Mouse (Mus musculus): ENCODE measurements around the gene Arhgap6. TPM values are rescaled to one million over a fixed set of nuclear protein-coding genes. Genes with fewer than 3 reads are reported as not detected.

The Arhgap6 gene
- total RNA-seq, 2 experiments from 2014 or later, result 2.3 to 2.8 TPM

DNA sequence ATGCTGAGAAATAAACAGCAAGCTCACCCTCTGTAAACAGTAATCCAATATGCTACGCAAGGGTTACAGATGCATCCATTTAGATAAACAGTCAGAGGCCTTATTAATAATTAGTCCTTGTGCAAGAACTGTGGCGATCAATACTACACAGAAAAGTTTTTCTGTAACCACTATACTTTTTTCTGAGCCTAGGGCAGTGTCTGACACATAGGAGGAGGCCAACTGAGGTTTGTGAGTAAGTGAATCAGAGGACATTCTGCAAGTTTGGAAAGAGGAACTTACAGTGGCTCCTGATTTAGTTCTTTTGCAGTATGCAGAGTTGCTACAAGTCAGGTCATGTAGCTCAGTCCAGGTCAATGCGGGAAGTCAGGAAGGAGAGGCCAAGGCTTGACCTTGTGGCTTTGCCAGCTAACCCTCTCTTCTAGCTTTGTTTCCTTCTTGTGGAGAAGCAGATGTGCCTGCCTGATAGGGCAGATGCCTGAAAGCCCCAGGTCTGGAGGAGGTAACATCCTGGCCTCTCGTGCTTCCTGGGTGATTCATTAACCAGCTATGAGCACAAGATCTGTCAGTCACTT is 311.2 kb downstream of the Arhgap6 start:
- DNase-seq, result no peak
- intact Hi-C loops (cut with DNase I), result no loop called here

DNA sequence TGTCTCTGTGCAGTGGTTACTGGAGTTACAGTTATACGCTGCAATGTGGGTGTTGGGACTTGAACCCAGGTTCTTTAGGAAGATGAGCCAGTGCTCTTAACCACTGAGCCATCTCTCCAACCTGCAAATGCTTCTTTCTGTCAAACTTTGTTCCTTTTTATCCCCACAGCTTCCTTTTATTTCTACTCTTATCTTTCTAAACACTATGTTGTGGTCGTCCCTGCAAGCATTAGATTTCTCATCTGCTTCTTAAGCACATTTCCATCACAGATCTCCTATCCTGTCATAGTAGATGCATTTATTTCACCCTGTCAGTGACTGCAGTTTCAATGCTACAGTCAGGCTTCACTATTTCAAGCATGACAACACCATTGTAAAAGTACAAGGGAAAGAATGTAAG is 312.5 kb downstream of the Arhgap6 start:
- intact Hi-C loops (cut with DNase I), result no loop called here
- DNase-seq, result no peak

DNA sequence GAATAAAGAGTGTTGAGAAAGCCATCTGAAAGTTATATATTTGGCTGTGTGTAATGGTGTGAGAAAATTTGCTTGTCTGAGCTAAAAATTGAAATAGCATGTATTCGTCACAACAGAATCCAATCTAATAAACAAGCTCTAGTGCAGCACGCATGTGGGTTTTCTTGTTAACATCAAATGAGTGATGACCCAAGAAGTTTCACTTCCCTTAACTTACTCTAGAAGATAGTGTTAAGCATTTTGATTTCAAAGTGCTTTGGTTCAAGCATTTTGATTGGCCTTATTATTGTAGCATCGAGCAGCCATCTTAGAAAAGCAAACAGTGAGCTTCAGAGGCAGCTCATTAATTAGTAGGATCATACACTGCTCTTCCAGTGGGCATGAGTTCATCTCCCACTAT is 315.1 kb downstream of the Arhgap6 start:
- intact Hi-C loops (cut with DNase I), result no loop called here
- DNase-seq, result no peak

DNA sequence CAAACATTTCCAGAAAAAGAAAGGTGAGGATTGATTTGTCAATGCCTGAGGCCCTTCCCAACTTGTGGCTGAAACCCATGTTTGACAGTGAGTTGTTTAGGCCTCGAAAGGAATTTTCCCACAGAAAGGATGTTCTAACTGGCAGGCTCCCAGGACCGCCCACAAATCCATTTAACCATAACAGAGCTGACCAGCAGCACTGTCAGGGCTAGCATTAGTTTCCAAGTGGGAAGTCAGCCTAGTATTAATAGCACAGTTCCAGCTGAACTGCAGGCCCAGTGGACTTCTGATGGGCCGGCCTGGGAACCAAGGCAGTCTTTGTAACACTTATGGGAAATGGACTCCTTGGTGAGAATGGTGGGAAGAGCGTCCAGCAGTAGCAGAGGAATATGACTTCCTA is 317.8 kb downstream of the Arhgap6 start:
- DNase-seq, result peak; percentile 17 to 42
- intact Hi-C loops (cut with DNase I), result no loop called here

DNA sequence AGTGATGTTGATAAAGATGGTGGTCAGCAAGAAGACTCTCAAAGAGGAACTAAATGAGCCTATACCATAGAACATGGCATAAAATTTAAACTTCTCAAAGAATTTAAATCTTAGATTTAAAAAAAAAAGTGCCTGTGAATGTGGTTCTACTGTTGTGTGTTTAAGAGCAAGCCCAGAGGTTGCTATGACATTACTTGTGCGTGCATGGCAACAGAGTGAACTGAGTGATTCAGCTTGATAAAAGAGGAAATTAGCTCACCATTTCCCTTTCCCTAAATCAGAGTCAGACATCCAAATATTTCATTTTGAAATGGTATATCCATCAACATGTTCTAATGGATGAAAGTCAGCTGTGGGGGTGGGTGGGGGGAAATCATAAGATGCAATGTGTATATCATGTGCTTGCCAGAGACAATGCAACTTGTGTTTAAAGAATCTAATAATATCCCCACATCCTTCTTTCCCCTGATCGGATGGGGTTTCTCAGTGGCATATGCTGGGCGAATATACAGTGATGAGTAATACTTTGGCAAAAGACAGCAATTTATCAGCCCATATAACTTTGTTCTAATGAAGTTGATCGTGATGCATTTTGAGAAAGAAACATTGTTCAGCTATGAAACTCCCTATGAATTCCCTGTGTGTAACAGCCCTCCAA is 328.3 kb downstream of the Arhgap6 start:
- DNase-seq, result no peak
- intact Hi-C loops (cut with DNase I), result no loop called here

DNA sequence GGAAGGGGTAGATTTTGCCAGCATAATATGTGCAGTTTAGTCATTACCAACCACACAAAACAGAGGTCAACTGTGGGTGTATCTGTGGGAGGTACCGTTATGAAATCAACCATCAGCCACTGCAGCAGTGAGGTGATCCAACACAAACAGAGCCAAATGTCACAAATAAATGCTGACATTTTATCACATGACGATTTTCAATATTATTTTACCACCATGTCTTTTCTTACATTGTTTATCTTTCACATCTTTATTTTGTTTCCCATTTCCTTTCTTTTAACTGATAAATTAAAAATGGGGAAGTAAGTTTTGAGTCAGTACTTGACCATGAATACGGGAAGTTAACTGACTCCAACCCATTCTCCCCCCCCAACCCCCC is 328.9 kb downstream of the Arhgap6 start:
- DNase-seq, result no peak
- intact Hi-C loops (cut with DNase I), result no loop called here

DNA sequence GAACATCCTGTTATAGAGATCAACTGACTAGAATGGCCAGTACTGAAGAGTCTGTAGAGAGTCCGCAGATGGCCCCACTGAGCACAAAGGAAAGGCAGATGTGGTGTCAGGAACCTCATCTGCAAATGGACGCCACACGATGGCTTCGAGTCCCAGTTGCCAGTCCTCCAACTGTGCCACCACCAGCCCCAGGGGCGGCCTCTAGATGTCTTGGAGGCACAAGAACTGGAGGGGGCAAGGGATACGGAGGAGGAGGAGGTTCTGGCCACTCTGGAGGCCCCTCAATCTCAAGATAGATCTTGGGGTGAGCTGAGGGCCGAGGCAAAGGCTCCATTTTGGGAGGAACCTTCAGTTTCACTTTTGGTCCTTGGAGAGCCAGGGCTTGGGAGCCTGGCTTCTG is 344.9 kb downstream of the Arhgap6 start:
- intact Hi-C loops (cut with DNase I), result no loop called here
- no peak for DNase-seq

DNA sequence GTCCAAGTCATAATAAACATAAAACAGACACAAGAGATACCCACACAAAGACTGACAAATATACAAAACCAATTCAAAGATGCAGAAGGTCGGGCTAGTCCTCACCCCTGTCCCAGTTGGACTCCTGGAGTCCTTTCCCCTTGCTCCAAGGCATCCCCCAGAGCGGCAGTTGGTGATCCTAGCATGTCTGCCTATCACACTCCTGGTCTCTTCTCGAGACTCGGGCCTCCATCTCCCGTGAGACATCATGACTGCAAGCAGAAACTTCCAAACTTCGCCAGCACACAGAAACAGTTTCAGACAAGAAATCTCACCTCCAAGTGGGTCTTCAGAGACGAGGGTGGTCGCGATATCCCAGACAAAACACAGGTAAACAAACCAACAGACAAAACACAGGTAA is 345.6 kb downstream of the Arhgap6 start:
- no peak for DNase-seq
- intact Hi-C loops (cut with DNase I), result no loop called here

DNA sequence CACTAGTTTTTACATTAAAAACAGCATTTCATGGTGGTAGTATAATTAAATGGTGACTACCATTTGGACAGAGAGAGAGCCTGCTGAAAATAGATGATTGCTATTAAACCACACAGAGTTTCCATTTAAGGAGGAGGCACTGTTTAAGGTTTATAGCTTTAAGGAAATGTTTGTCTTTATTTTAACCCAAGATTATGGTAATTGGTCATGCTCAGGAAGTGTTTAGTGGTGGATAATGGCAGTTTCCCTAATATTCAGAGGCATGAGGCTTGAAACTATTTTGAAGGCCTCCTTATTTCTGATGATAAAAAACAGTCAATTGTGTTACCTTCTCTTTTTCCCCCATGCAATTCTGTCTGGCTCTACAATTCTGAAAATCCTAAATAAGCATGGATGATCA is 358.9 kb downstream of the Arhgap6 start:
- intact Hi-C loops (cut with DNase I), result loop anchor here (1.0 kb wide), 1 partner anchor 17 kb away; no protein-coding TSS in a partner anchor
- no peak for DNase-seq

DNA sequence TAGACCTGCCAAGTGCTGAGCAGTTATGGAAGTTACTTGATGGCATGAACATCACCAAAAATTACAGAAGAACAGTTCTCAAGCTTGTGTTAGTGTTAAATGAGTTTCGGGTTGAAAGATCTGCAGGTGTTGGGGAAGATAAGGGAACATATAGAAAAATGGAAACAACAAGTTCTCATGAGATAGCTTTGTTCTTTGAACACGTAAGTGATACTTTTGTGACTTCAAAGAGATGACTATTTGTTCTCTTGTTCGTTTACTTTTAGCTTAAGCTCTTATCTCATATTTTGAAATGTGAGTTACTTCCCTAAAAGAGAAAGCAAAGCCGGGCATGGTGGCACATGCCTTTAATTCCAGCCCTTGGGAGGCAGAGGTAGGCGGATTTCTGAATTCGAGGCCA is 363.5 kb downstream of the Arhgap6 start:
- intact Hi-C loops (cut with DNase I), result no loop called here

DNA sequence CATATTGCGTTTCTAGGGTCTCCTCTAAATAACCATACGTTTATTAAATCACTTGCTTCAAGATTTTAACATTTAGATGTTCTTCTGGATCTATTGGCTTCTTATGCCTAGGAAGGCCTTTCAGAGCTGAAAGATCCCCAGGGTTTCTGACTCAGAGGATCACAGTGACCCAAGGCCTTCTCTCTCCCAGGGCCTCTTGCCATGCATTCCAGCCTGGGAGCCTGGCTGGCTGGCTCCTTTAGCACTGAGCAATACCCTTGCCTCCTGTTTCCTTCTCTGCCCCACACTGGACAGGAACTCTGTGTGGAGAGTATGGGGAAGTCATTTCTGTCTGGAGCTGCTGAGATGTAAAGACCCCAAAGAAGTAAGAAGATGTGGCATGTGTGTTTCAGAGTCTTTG is 376.1 kb downstream of the Arhgap6 start:
- intact Hi-C loops (cut with DNase I), result loop anchor here (1.0 kb wide), 1 partner anchor 18 kb away; no protein-coding TSS in a partner anchor
- DNase-seq, result no peak

More for the DNA sequence above, 363.5 kb downstream of the Arhgap6 start:
- no peak for DNase-seq

DNA sequence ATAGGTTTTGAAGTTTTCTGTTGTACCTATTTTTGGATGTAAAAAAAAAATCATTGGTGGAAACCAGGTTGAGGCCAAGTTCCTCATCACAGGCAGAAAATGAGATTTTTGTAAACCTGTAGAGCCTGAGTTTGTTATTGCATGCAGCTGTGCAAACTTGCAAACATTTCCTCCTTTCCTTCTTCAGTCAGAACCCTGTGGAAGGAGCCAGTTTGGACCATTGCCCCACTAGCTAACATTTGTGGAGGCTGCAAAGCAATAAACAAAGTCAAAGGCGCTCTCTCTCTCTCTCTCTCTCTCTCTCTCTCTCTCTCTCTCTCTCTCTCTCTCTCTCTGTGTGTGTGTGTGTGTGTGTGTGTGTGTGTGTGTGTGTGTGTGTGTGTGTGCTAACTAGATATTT is 378.9 kb downstream of the Arhgap6 start:
- intact Hi-C loops (cut with DNase I), result no loop called here
- peak in 1 of 2 experiments; percentile 22 for DNase-seq

DNA sequence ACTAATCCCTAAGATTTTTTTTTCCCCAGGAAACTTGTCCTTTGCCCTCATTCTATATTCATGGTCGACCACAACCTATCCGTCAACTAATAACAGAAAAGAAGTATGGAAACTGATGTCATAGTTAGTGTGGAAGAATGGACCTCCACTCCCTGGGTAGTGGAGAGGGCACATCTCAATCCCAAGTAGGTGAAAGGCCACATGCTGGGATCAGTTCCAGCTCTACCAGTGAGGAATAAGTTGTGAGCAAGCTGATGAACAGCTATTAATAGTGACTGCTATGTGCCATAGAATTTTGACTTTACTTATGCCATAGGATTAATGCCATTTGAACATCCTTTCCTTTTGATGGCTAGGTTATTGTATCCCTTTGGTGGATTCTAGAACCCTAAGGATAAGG is 383.7 kb downstream of the Arhgap6 start:
- DNase-seq, result no peak
- intact Hi-C loops (cut with DNase I), result no loop called here

DNA sequence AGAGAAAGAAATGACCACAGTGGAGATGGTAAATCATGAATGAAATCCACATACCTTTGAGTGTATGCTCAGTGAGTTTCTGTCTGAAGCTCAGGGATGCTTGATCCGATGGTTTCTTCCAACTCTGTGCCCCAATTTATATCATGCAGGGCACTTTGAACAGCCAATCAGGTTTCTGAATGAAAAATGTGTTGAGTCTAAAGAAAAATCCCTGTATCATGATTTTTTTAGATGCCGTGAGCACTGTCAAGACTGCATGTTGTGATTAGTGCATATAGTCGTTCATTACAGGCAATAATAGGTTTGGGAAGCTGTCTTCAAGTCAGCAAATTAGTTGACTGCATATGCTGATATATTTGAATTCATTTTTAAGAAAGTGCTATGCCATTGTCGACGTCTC is 392.2 kb downstream of the Arhgap6 start, which contains the start of gene Amelx:
TSS of gene Amelx (minus strand) at position 101 of the 400 bp plus-strand sequence.
- intact Hi-C loops (cut with DNase I), result no loop called here

DNA sequence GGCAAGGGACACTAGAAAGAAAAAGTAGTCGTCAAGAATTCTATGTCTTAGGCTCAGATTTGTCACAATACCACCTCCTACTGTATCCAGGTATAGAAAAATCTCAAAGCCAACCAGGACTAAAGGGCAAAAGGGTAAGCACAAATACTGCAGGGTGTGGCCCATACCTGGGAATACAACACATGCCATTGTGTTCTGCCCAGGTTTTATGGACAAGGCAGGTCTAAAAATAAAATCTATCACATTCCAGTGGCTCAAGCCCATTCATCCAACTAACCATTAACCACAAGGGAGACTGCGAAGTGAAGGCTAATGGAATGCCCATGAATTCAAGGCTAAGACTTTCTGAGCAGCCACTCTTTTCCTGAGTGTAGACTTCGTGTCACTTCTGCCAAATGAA is 415.1 kb downstream of the Arhgap6 start:
- no peak for DNase-seq
- intact Hi-C loops (cut with DNase I), result no loop called here

More for the DNA sequence above, 392.2 kb downstream of the Arhgap6 start, which contains the start of gene Amelx:
- no peak for DNase-seq

DNA sequence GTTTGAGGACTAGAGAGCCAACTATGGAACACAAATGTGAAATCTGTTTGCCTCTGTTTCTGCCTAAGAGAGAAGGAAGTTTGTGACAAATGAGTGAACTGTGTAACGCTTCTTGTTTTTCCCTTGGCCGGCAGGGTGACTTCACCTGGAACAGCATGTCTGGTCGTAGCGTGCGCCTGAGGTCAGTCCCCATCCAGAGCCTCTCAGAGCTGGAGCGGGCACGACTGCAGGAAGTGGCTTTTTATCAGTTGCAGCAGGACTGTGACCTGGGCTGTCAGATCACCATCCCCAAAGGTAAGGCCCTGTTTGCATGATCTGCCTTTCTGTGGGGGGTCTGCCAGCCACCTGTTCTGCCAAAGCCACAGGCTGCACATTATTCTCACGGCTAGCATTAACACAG is 425.2 kb downstream of the Arhgap6 start:
- intact Hi-C loops (cut with DNase I), result no loop called here

DNA sequence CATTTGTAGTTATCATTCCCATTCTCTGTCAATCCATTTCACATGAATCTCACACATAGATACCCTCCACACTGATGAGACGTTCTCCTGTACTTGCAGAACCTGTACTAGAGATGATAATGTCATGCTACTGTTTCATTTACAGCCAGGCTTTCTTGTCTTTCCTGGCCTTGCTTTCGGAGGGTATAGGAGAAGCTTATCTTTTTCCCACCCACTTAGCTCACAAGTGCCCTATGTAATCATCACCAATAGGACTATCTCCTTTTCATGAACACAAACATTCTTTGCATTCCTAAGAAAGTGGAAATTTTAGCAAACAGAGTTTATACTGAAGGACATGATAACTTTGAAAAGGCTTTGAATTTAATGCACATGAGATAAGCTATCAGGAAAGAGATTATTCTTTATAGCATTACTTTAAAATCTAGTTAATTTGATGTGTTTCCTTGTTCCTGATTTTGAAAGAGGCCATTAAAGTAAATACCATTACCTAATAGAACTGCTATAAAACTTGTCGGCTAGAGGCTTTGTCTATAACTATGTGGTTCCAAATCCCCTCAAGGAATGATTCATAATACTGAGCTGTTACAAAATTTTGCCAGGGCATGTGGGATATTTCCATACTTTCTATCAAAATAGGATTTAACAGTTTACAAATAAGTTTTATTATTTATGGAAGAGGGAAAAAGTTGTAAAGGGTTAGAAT is 427.6 kb downstream of the Arhgap6 start:
- no peak for DNase-seq
- intact Hi-C loops (cut with DNase I), result no loop called here

More for the DNA sequence above, 425.2 kb downstream of the Arhgap6 start:
- DNase-seq, result no peak

DNA sequence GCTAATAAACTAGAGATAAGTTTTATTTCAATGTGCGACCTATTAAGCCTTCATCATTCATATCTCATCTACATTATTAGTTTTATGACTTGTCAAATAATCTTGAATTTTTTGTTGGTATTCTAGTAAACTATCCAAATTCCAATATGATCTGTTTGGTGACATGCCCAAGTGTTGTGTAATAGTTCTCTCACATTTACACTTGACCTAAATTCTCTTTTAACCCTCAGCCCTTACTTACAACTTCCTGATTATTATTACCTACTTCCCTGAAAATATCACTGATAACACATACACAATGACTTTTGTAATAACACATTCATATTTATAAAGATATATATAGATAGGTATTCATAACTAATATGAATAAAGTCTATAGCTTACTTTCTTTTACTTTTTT is 461.0 kb downstream of the Arhgap6 start:
- intact Hi-C loops (cut with DNase I), result no loop called here
- no peak for DNase-seq

DNA sequence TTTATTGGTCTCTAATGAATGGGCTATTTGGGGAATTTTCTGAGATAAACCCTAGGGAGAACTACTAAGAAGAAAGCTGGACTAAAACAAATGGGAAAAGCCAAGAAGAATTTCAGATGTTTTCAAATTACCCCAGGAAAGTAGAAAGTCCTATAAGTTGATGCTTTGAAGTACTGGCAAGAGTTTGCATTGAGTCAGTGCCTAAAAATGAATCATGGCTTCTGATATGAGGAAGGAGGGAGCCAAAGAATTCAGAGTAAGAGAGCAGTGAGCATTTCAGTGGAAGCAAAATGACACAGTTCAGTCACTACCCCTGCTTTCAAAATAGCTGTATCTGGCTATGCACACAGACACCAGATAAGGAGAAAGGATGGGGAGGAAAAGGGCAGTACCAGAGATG is 461.8 kb downstream of the Arhgap6 start:
- no peak for DNase-seq

DNA sequence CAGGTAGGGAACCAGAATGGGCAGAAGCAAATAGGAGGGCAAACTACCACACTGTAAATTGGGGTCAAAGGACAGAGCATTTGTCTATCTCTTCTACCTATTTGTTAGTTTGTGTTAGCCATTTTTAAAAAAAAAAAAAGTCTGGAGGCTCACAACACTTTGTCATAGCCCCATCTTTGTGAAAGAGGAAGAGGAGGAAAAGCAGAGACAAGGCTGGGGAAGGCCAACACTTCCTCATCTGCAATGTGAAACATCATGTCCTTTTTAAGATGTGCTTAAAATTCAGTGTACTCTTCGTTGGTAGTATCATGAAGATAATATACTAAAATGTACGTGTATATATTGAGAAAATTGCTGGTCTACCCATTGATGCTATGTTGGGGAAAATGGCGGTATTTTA is 466.1 kb downstream of the Arhgap6 start:
- intact Hi-C loops (cut with DNase I), result no loop called here
- no peak for DNase-seq

More for the DNA sequence above, 461.8 kb downstream of the Arhgap6 start:
- intact Hi-C loops (cut with DNase I), result no loop called here

DNA sequence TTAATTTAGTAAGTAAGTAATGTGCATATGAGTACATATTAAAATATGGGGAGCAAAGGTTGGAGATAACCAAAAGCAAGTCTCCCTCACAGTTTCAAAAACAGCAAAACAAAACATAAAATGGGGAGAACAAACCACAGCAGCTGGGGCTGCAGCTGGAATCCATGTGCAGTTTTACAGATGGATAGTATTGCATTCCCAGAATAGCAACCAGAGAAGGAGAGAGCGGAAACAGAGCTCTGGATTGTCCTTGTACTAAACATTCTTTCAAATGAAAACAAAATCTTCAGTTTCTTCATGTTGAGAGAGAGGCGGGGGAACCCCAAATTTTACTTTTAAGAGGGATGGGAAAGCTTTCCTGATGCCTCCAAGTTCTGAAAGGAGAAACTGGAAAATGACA is 467.3 kb downstream of the Arhgap6 start:
- intact Hi-C loops (cut with DNase I), result no loop called here
- no peak for DNase-seq

Data from gastrocnemius, postnatal 36 days (tissue).